ENCODE assay signal across 10 mouse cellular contexts in genomic region chr8:94978593-94979319, GRCm38 (mm10). TPM values are rescaled to one million over a fixed set of nuclear protein-coding genes. Genes with fewer than 3 reads are reported as not detected.
DNase-seq lines count a peak whose midpoint lies in the region; ATAC-seq lines count a peak whose summit lies in the region.
"Had no signal": no experiment of that assay in that cellular context is flagged by ENCODE, and none has a peak within 500 bp of the region (broad histone marks: within the 10 kb centered on the region; RNA-seq: fewer than 3 reads in every experiment).

No protein-coding gene starts in this region.

- ATAC-seq in hindbrain, embryonic 15.5 days (ENCODE audit: low FRiP score, low read depth), result no peak
- no peak for ATAC-seq in hindbrain, embryonic 12.5 days (ENCODE audit: low FRiP score)
- no peak for ATAC-seq in forebrain, embryonic 15.5 days (replicated peaks)
- ATAC-seq in megakaryocyte, adult 5-6 weeks (ENCODE audit: poor library complexity, severe bottlenecking), result peak; percentile 33; the same call in 1 of the 2 replicates
- no peak for ATAC-seq in activated CD4-positive, CD25-positive, alpha-beta regulatory T cell, adult 4 months

- peak overlapping the region; percentile 44; the same call in 1 of the 2 replicates for H3K4me2 ChIP-seq in hindbrain, embryonic 15.5 days
- no peak overlapping the region for H3K4me2 ChIP-seq in hindbrain, embryonic 12.5 days (replicated peaks)
- H3K4me2 ChIP-seq in forebrain, embryonic 15.5 days (replicated peaks), result no peak overlapping the region

- no peaks in the 10 kb centered on the region for H3K27me3 ChIP-seq in hindbrain, embryonic 15.5 days
- H3K27me3 ChIP-seq in hindbrain, embryonic 12.5 days, result peaks cover 12% of the 10 kb centered on the region; the same call in 1 of the 2 replicates
- no peaks in the 10 kb centered on the region for H3K27me3 ChIP-seq in forebrain, embryonic 15.5 days

- 66% methylated on average over 13 of the region's 13 CpGs for WGBS in hindbrain, embryonic 15.5 days
- WGBS in hindbrain, embryonic 12.5 days, result 68% methylated on average over 13 of the region's 13 CpGs
- WGBS in forebrain, embryonic 15.5 days, result 68% methylated on average over 13 of the region's 13 CpGs

- H3K27ac ChIP-seq in hindbrain, embryonic 15.5 days (replicated peaks), result no peak overlapping the region
- no peak overlapping the region; the same call in 1 of the 2 replicates for H3K27ac ChIP-seq in hindbrain, embryonic 12.5 days
- peak overlapping the region; percentile 51; the same call in 1 of the 2 replicates for H3K27ac ChIP-seq in forebrain, embryonic 15.5 days (replicated peaks)

- H3K9ac ChIP-seq in hindbrain, embryonic 15.5 days, result no peak overlapping the region
- H3K9ac ChIP-seq in hindbrain, embryonic 12.5 days, result no peak overlapping the region
- no peak overlapping the region for H3K9ac ChIP-seq in forebrain, embryonic 15.5 days (replicated peaks)

- H3K36me3 ChIP-seq in hindbrain, embryonic 15.5 days, result no peaks in the 10 kb centered on the region
- no peaks in the 10 kb centered on the region for H3K36me3 ChIP-seq in hindbrain, embryonic 12.5 days
- no peaks in the 10 kb centered on the region for H3K36me3 ChIP-seq in forebrain, embryonic 15.5 days

- peak; percentile 20 for DNase-seq in CD4-positive, CD25-positive, alpha-beta regulatory T cell, adult 2 months (ENCODE audit: low read depth, low spot score)
- DNase-seq in frontal cortex, postnatal 14 days (ENCODE audit: low spot score in 2 of 2), result no peak
- no peak for DNase-seq in retina, postnatal 1 day
- DNase-seq: adrenal gland, adult 8-10 months; lung, adult 18-20 months had no signal

- no peak overlapping the region for H3K4me3 ChIP-seq in hindbrain, embryonic 15.5 days
- no peak overlapping the region for H3K4me3 ChIP-seq in hindbrain, embryonic 12.5 days
- no peak overlapping the region for H3K4me3 ChIP-seq in forebrain, embryonic 15.5 days

- H3K4me1 ChIP-seq in hindbrain, embryonic 15.5 days (replicated peaks), result peaks cover 55% of the 10 kb centered on the region
- peaks cover 48% of the 10 kb centered on the region for H3K4me1 ChIP-seq in hindbrain, embryonic 12.5 days
- peaks cover 55% of the 10 kb centered on the region for H3K4me1 ChIP-seq in forebrain, embryonic 15.5 days

- H3K9me3 ChIP-seq in hindbrain, embryonic 15.5 days, result no peaks in the 10 kb centered on the region
- no peaks in the 10 kb centered on the region for H3K9me3 ChIP-seq in hindbrain, embryonic 12.5 days (replicated peaks)
- no peaks in the 10 kb centered on the region for H3K9me3 ChIP-seq in forebrain, embryonic 15.5 days

RNA-seq across cellular contexts. Expression of gene Adgrg1, which starts 4.2 kb away (rescaled TPM):
- 116 and 122 TPM in 2 replicates for polyA plus RNA-seq in hindbrain, embryonic 15.5 days (2015; fragmentation: Nextera tagmentation; extraction: Ambion mirVana)
- 187 and 194 TPM in 2 replicates for polyA plus RNA-seq in hindbrain, embryonic 12.5 days (2016; fragmentation: Nextera tagmentation; extraction: Ambion mirVana)
- 135 and 140 TPM in 2 replicates for polyA plus RNA-seq in forebrain, embryonic 15.5 days (2015; fragmentation: Nextera tagmentation; extraction: Ambion mirVana)
- 7.3 and 7.8 TPM in 2 replicates for total RNA-seq in megakaryocyte, adult 5-6 weeks (2015)
- total RNA-seq in megakaryocyte, adult 5-6 weeks (2017), result 2.8 and 14.0 TPM in 2 replicates
- 1 to 10 TPM; 1.8 to 2.8 TPM for polyA plus RNA-seq in activated CD4-positive, CD25-positive, alpha-beta regulatory T cell, adult 4 months (2017; shearing (Covaris generic))

RNA-seq across cellular contexts. Expression of gene Adgrg3, which starts 38.7 kb away (rescaled TPM):
- polyA plus RNA-seq in hindbrain, embryonic 15.5 days (2015; fragmentation: Nextera tagmentation; extraction: Ambion mirVana), result 0.79 and 0.95 TPM in 2 replicates
- 1.9 TPM in 2 replicates for polyA plus RNA-seq in hindbrain, embryonic 12.5 days (2016; fragmentation: Nextera tagmentation; extraction: Ambion mirVana)
- 1.0 and 1.2 TPM in 2 replicates for polyA plus RNA-seq in forebrain, embryonic 15.5 days (2015; fragmentation: Nextera tagmentation; extraction: Ambion mirVana)
- 15.5 and 21.6 TPM in 2 replicates for total RNA-seq in megakaryocyte, adult 5-6 weeks (2015)
- 28.8 and 38.7 TPM in 2 replicates for total RNA-seq in megakaryocyte, adult 5-6 weeks (2017)
- polyA plus RNA-seq in activated CD4-positive, CD25-positive, alpha-beta regulatory T cell, adult 4 months (2017; shearing (Covaris generic)), result under 1 TPM; 0.21 to 0.41 TPM

RNA-seq across cellular contexts. Expression of gene Adgrg5, which starts 55.3 kb away (rescaled TPM):
- polyA plus RNA-seq in hindbrain, embryonic 15.5 days (2015; fragmentation: Nextera tagmentation; extraction: Ambion mirVana), result 0.17 and 0.25 TPM in 2 replicates
- 0.12 TPM in 1 of 2 replicates, not detected in the other for polyA plus RNA-seq in hindbrain, embryonic 12.5 days (2016; fragmentation: Nextera tagmentation; extraction: Ambion mirVana)
- polyA plus RNA-seq in forebrain, embryonic 15.5 days (2015; fragmentation: Nextera tagmentation; extraction: Ambion mirVana), result 0.27 TPM in 1 of 2 replicates, not detected in the other
- total RNA-seq in megakaryocyte, adult 5-6 weeks (2015), result 0.58 and 2.4 TPM in 2 replicates
- 0.45 and 1.2 TPM in 2 replicates for total RNA-seq in megakaryocyte, adult 5-6 weeks (2017)
- 1 to 10 TPM; 1.3 to 1.4 TPM for polyA plus RNA-seq in activated CD4-positive, CD25-positive, alpha-beta regulatory T cell, adult 4 months (2017; shearing (Covaris generic))

Comparison
In these comparisons a context has a peak if more than half of its experiments do, and no peak if none do; other contexts are left out.
1. RNA of gene Adgrg1, which starts 4.2 kb away (polyA plus RNA-seq): 187 to 194 TPM in hindbrain, embryonic 12.5 days, 135 to 140 TPM in forebrain, embryonic 15.5 days and 116 to 122 TPM in hindbrain, embryonic 15.5 days; 1.8 to 2.8 TPM in activated CD4-positive, CD25-positive, alpha-beta regulatory T cell, adult 4 months; every median in the first group is over 10 times any median in the second.